Mouse (Mus musculus) neural tube, embryonic 11.5 days (tissue): ENCODE measurements around the gene Rbpjl. TPM values are rescaled to one million over a fixed set of nuclear protein-coding genes. Genes with fewer than 3 reads are reported as not detected.

Source experiments
- ATAC-seq: fragments of 200-750 bp; cut with Nextera tagmentation; 2 replicates; pipeline ENCODE4 v1.8.0; 2017; ENCODE audit warnings: moderate number of reproducible peaks, mild to moderate bottlenecking, moderate TSS enrichment, moderate library complexity; ENCODE audit not compliant: insufficient read depth, low FRiP score, low TSS enrichment
- DNase-seq: peaks from one replicate; pipeline ENCODE4 v3.0.0-alpha.2; 2015; ENCODE audit warnings: low spot score
- H3K27ac ChIP-seq: fragments of 300-500 bp; sonication (generic); 2 replicates; pipeline ENCODE4 v1.5.1; 2014; ENCODE audit warnings: low read depth, mild to moderate bottlenecking, low read length
- H3K27me3 ChIP-seq: fragments of 300-500 bp; sonication (generic); 2 replicates; pipeline ENCODE4 v1.6.1; 2014; ENCODE audit warnings: mild to moderate bottlenecking, low read length, mixed read lengths; ENCODE audit not compliant: control insufficient read depth, insufficient read depth
- H3K36me3 ChIP-seq: fragments of 300-500 bp; sonication (generic); 2 replicates; pipeline ENCODE4 v1.6.1; 2014; ENCODE audit warnings: mild to moderate bottlenecking, low read length, moderate library complexity, mixed read lengths; ENCODE audit not compliant: control insufficient read depth, insufficient read depth
- H3K4me1 ChIP-seq: fragments of 300-500 bp; sonication (generic); 2 replicates; pipeline ENCODE4 v1.6.1; 2014; ENCODE audit warnings: low read length, mixed read lengths; ENCODE audit not compliant: control insufficient read depth, insufficient read depth
- H3K4me2 ChIP-seq: fragments of 300-500 bp; sonication (generic); 2 replicates; pipeline ENCODE4 v1.6.1; 2014; ENCODE audit warnings: low read depth, mild to moderate bottlenecking, moderate library complexity
- H3K4me3 ChIP-seq: fragments of 300-500 bp; sonication (generic); 2 replicates; pipeline ENCODE4 v1.5.1; 2014; ENCODE audit warnings: low read depth, low read length
- H3K9ac ChIP-seq: fragments of 300-500 bp; sonication (generic); 2 replicates; pipeline ENCODE4 v1.6.1; 2014; ENCODE audit warnings: mild to moderate bottlenecking, low read length
- H3K9me3 ChIP-seq: fragments of 300-500 bp; sonication (generic); 2 replicates; pipeline ENCODE4 v1.6.1; 2016; ENCODE audit warnings: low read length; ENCODE audit not compliant: control insufficient read depth
- WGBS: fragments of 180-500 bp; shearing (Covaris S2); extraction: QIAGEN DNeasy Blood & Tissue Kit; methylation state at CpG from one replicate; pipeline ENCODE4 v1.1.7; 2014; 5-methylcytosine and 5-hydroxymethylcytosine counted together
- polyA plus RNA-seq: library from polyadenylated mRNA; unstranded; fragments of >200 nt; fragmentation: Nextera tagmentation; extraction: Ambion mirVana; gene quantifications from 2 replicates; pipeline ENCODE4 v1.2.1, GENCODE M21; 2014

The Rbpjl gene
- polyA plus RNA-seq, 1 experiment from 2014 or later: not detected

- no peak overlapping the region for H3K4me3 ChIP-seq
- DNase-seq (no peak), ATAC-seq (no peak)
- H3K9ac ChIP-seq: no peak overlapping the region
- H3K36me3 ChIP-seq: no peaks in the 10 kb centered on the region
- WGBS: 93% methylated on average over 3 of the region's 3 CpGs
- no peaks in the 10 kb centered on the region for H3K9me3 ChIP-seq
- H3K4me1 ChIP-seq: no peaks in the 10 kb centered on the region
- no peak overlapping the region for H3K27ac ChIP-seq
- no peak overlapping the region for H3K4me2 ChIP-seq
- H3K27me3 ChIP-seq: no peaks in the 10 kb centered on the region
Observed at GRCm38 (mm10) chr2:164371371-164371770, 31.6 kb upstream of the Rbpjl start.

- no peak for DNase-seq
- no peaks in the 10 kb centered on the region for H3K9me3 ChIP-seq
- H3K4me3 ChIP-seq: no peak overlapping the region
- H3K27me3 ChIP-seq: no peaks in the 10 kb centered on the region
- no peak overlapping the region for H3K9ac ChIP-seq
- ATAC-seq: no peak
- H3K4me2 ChIP-seq: no peak overlapping the region
- H3K4me1 ChIP-seq: no peaks in the 10 kb centered on the region
- no peak overlapping the region for H3K27ac ChIP-seq
- H3K36me3 ChIP-seq: no peaks in the 10 kb centered on the region
- WGBS: 33% methylated on average over 3 of the region's 3 CpGs
Observed at GRCm38 (mm10) chr2:164372408-164373053, 30.4 kb upstream of the Rbpjl start.

GRCm38 (mm10) chr2:164373187-164373586 lies 29.8 kb upstream of the Rbpjl start:
- ATAC-seq (no peak), DNase-seq (no peak)
- no peaks in the 10 kb centered on the region for H3K4me1 ChIP-seq
- H3K9me3 ChIP-seq: no peaks in the 10 kb centered on the region
- no peak overlapping the region for H3K4me3 ChIP-seq
- no peaks in the 10 kb centered on the region for H3K27me3 ChIP-seq
- H3K36me3 ChIP-seq: no peaks in the 10 kb centered on the region
- no peak overlapping the region for H3K9ac ChIP-seq
- H3K4me2 ChIP-seq: no peak overlapping the region
- WGBS: 55% methylated on average over 4 of the region's 4 CpGs
- H3K27ac ChIP-seq: no peak overlapping the region

GRCm38 (mm10) chr2:164377478-164378426 lies 25.2 kb upstream of the Rbpjl start:
- H3K27me3 ChIP-seq: no peaks in the 10 kb centered on the region
- H3K36me3 ChIP-seq: no peaks in the 10 kb centered on the region
- DNase-seq (no peak), ATAC-seq (no peak)
- H3K9me3 ChIP-seq: no peaks in the 10 kb centered on the region
- H3K4me1 ChIP-seq: no peaks in the 10 kb centered on the region
- H3K27ac ChIP-seq: no peak overlapping the region
- WGBS: 89% methylated on average over 15 of the region's 15 CpGs
- H3K4me3 ChIP-seq: no peak overlapping the region
- no peak overlapping the region for H3K4me2 ChIP-seq
- no peak overlapping the region for H3K9ac ChIP-seq

GRCm38 (mm10) chr2:164381726-164382125 lies 21.2 kb upstream of the Rbpjl start:
- Histone ChIP-seq H3K4me2 (no peak overlapping the region), H3K4me3 (no peak overlapping the region), H3K27me3 (no peaks in the 10 kb centered on the region), H3K9ac (no peak overlapping the region), H3K4me1 (peaks cover 5% of the 10 kb centered on the region; the same call in 1 of the 2 replicates), H3K27ac (no peak overlapping the region), H3K9me3 (no peaks in the 10 kb centered on the region), H3K36me3 (no peaks in the 10 kb centered on the region)
- WGBS: 81% methylated on average over 8 of the region's 8 CpGs
- DNase-seq (no peak), ATAC-seq (no peak)

- H3K4me2 ChIP-seq: no peak overlapping the region
- no peaks in the 10 kb centered on the region for H3K36me3 ChIP-seq
- no peaks in the 10 kb centered on the region for H3K9me3 ChIP-seq
- H3K9ac ChIP-seq: no peak overlapping the region
- no peaks in the 10 kb centered on the region for H3K27me3 ChIP-seq
- peaks cover 5% of the 10 kb centered on the region; the same call in 1 of the 2 replicates for H3K4me1 ChIP-seq
- WGBS: 85% methylated on average over 3 of the region's 3 CpGs
- H3K4me3 ChIP-seq: no peak overlapping the region
- no peak overlapping the region for H3K27ac ChIP-seq
- no peak for ATAC-seq
- no peak for DNase-seq
Observed at GRCm38 (mm10) chr2:164382971-164383370, 20.0 kb upstream of the Rbpjl start.

GRCm38 (mm10) chr2:164383656-164384399 lies 19.1 kb upstream of the Rbpjl start:
- Histone ChIP-seq H3K4me2 (no peak overlapping the region), H3K9ac (no peak overlapping the region), H3K4me3 (no peak overlapping the region), H3K4me1 (peaks cover 8% of the 10 kb centered on the region; the same call in 1 of the 2 replicates), H3K36me3 (no peaks in the 10 kb centered on the region), H3K27me3 (0 out of 2 replicates have a peak, but pooled peaks cover 2% of the 10 kb centered on the region), H3K27ac (no peak overlapping the region), H3K9me3 (no peaks in the 10 kb centered on the region)
- no peak for ATAC-seq
- 61% methylated on average over 11 of the region's 11 CpGs for WGBS
- DNase-seq: no peak

GRCm38 (mm10) chr2:164385927-164386763 lies 16.8 kb upstream of the Rbpjl start:
- Histone ChIP-seq H3K4me2 (no peak overlapping the region), H3K9me3 (no peaks in the 10 kb centered on the region), H3K4me3 (no peak overlapping the region), H3K27ac (no peak overlapping the region), H3K36me3 (no peaks in the 10 kb centered on the region), H3K27me3 (0 out of 2 replicates have a peak, but pooled peaks cover 4% of the 10 kb centered on the region), H3K9ac (no peak overlapping the region), H3K4me1 (peaks cover 8% of the 10 kb centered on the region; the same call in 1 of the 2 replicates)
- ATAC-seq (peak; percentile 51; the same call in 1 of the 2 replicates), DNase-seq (peak; percentile 73)
- WGBS: 16% methylated on average over 18 of the region's 18 CpGs
